Mouse (Mus musculus) olfactory bulb, adult 2 months (tissue): ENCODE measurements at regions not wholly inside any gene's neighbourhood (a gene's known extent, or its start where the extent isn't known, plus 50 kb on each side); places are given as distances from the start of the nearest gene placed in this dataset.

Experiments used
- CTCF ChIP-seq: fragments of 200-500 bp; IDR thresholded peaks from 2 replicates; pipeline ENCODE4 v1.5.1; 2012; ENCODE audit warnings: low read depth, mild to moderate bottlenecking, low read length, moderate library complexity; ENCODE audit not compliant: insufficient read depth
- POLR2A ChIP-seq: fragments of 200-500 bp; IDR thresholded peaks from 2 replicates; pipeline ENCODE4 v1.6.1; 2012; ENCODE audit warnings: mild to moderate bottlenecking, low read depth, low read length, moderate library complexity; ENCODE audit not compliant: insufficient read depth

GRCm38 (mm10) chr2:9592531-9592930, 288.5 kb upstream of the 4930412O13Rik start:
- TF ChIP-seq CTCF, result no peak
- TF ChIP-seq POLR2A, result no peak
